Mouse (Mus musculus): ENCODE results near the gene Dcaf5.

Gene Dcaf5

GRCm38 (mm10) chr12:80407824-80408223, 28.6 kb downstream of the Dcaf5 start:
- DNase-seq (ENCODE audit: low spot score), result no peak

GRCm38 (mm10) chr12:80406650-80407049, 29.8 kb downstream of the Dcaf5 start:
- no peak for DNase-seq (ENCODE audit: low spot score)

- no peak for DNase-seq (ENCODE audit: low spot score)
These were observed 32.3 kb downstream of the Dcaf5 start for GRCm38 (mm10) chr12:80404139-80404538.

- no peak for DNase-seq (ENCODE audit: low spot score)
These were observed 37.3 kb downstream of the Dcaf5 start for GRCm38 (mm10) chr12:80399147-80399546.

GRCm38 (mm10) chr12:80396397-80396796, 40.0 kb downstream of the Dcaf5 start:
- no peak for DNase-seq (ENCODE audit: low spot score)

GRCm38 (mm10) chr12:80395270-80395669, 41.1 kb downstream of the Dcaf5 start:
- DNase-seq (ENCODE audit: low spot score), result no peak

GRCm38 (mm10) chr12:80394045-80394444, 42.4 kb downstream of the Dcaf5 start:
- DNase-seq (ENCODE audit: low spot score), result no peak

GRCm38 (mm10) chr12:80389448-80389847, 47.0 kb downstream of the Dcaf5 start:
- DNase-seq (ENCODE audit: low spot score), result no peak

GRCm38 (mm10) chr12:80387326-80387725, 49.1 kb downstream of the Dcaf5 start:
- no peak for DNase-seq (ENCODE audit: low spot score)

GRCm38 (mm10) chr12:80385361-80385760, 51.0 kb downstream of the Dcaf5 start:
- no peak for DNase-seq (ENCODE audit: low spot score)

GRCm38 (mm10) chr12:80383478-80383877, 52.9 kb downstream of the Dcaf5 start:
- DNase-seq (ENCODE audit: low spot score), result no peak

GRCm38 (mm10) chr12:80382794-80383193, 53.6 kb downstream of the Dcaf5 start:
- no peak for DNase-seq (ENCODE audit: low spot score)

GRCm38 (mm10) chr12:80379831-80380457, 56.5 kb downstream of the Dcaf5 start:
- no peak for DNase-seq (ENCODE audit: low spot score)

GRCm38 (mm10) chr12:80379393-80379792, 57.0 kb downstream of the Dcaf5 start:
- no peak for DNase-seq (ENCODE audit: low spot score)

- no peak for DNase-seq (ENCODE audit: low spot score)
These were observed 58.8 kb downstream of the Dcaf5 start for GRCm38 (mm10) chr12:80377604-80378003.

GRCm38 (mm10) chr12:80375721-80376120, 60.7 kb downstream of the Dcaf5 start:
- DNase-seq (ENCODE audit: low spot score), result no peak

GRCm38 (mm10) chr12:80374736-80375135, 61.7 kb downstream of the Dcaf5 start:
- DNase-seq (ENCODE audit: low spot score), result no peak

- DNase-seq (ENCODE audit: low spot score), result no peak
These were observed 63.5 kb downstream of the Dcaf5 start for GRCm38 (mm10) chr12:80372946-80373345.

- DNase-seq (ENCODE audit: low spot score), result no peak
These were observed 69.2 kb downstream of the Dcaf5 start for GRCm38 (mm10) chr12:80367227-80367626.

GRCm38 (mm10) chr12:80366004-80366480, 70.4 kb downstream of the Dcaf5 start:
- no peak for DNase-seq (ENCODE audit: low spot score)

- DNase-seq (ENCODE audit: low spot score), result no peak
These were observed 71.1 kb downstream of the Dcaf5 start for GRCm38 (mm10) chr12:80365345-80365744.

GRCm38 (mm10) chr12:80361655-80362054, 74.7 kb downstream of the Dcaf5 start:
- no peak for DNase-seq (ENCODE audit: low spot score)

- no peak for DNase-seq (ENCODE audit: low spot score)
These were observed 76.1 kb downstream of the Dcaf5 start for GRCm38 (mm10) chr12:80360321-80360720.

- no peak for DNase-seq (ENCODE audit: low spot score)
These were observed 91.6 kb downstream of the Dcaf5 start for GRCm38 (mm10) chr12:80344777-80345231.

Measured in left cerebral cortex, adult 11 months (tissue).